Mouse (Mus musculus) embryonic facial prominence, embryonic 15.5 days (tissue): Measurements from ENCODE around the gene Eef1akmt2. TPM values are rescaled to one million over a fixed set of nuclear protein-coding genes. Genes with fewer than 3 reads are reported as not detected.

Experiments
- ATAC-seq: fragments of 200-750 bp; cut with Nextera tagmentation; 2 replicates; pipeline ENCODE4 v1.8.0; 2017; ENCODE audit warnings: low read depth, moderate TSS enrichment; ENCODE audit not compliant: insufficient number of reproducible peaks, low FRiP score, low TSS enrichment
- H3K27ac ChIP-seq: fragments of 300-500 bp; sonication (generic); replicated peaks from 2 replicates; pipeline ENCODE4 v1.5.1; 2015; ENCODE audit warnings: mild to moderate bottlenecking, inconsistent platforms
- H3K27me3 ChIP-seq: fragments of 300-500 bp; sonication (generic); 2 replicates; pipeline ENCODE4 v1.6.1; 2015; ENCODE audit warnings: inconsistent platforms
- H3K36me3 ChIP-seq: fragments of 300-500 bp; sonication (generic); 2 replicates; pipeline ENCODE4 v1.6.1; 2015; ENCODE audit warnings: mild to moderate bottlenecking, inconsistent platforms
- H3K4me1 ChIP-seq: fragments of 300-500 bp; sonication (generic); 2 replicates; pipeline ENCODE4 v1.6.1; 2015; ENCODE audit warnings: inconsistent platforms
- H3K4me2 ChIP-seq: fragments of 300-500 bp; sonication (generic); replicated peaks from 2 replicates; pipeline ENCODE4 v1.6.1; 2015; ENCODE audit warnings: mild to moderate bottlenecking, inconsistent platforms
- H3K4me3 ChIP-seq: fragments of 300-500 bp; sonication (generic); replicated peaks from 2 replicates; pipeline ENCODE4 v1.5.1; 2015; ENCODE audit warnings: mild to moderate bottlenecking, inconsistent platforms
- H3K9ac ChIP-seq: fragments of 300-500 bp; sonication (generic); 2 replicates; pipeline ENCODE4 v1.6.1; 2015; ENCODE audit warnings: inconsistent platforms
- H3K9me3 ChIP-seq: fragments of 300-500 bp; sonication (generic); replicated peaks from 2 replicates; pipeline ENCODE4 v1.6.1; 2016; ENCODE audit warnings: inconsistent platforms
- WGBS: fragments of 180-500 bp; shearing (Covaris S2); methylation state at CpG from one replicate; pipeline ENCODE4 v1.1.7; 2015; 5-methylcytosine and 5-hydroxymethylcytosine counted together
- polyA plus RNA-seq: library from polyadenylated mRNA; unstranded; fragments of >200 nt; fragmentation: Nextera tagmentation; extraction: Ambion mirVana; gene quantifications from 2 replicates; pipeline ENCODE4 v1.2.1, GENCODE M21; 2015

The Eef1akmt2 gene
- polyA plus RNA-seq, 1 experiment from 2014 or later = 66.9 TPM

DNA sequence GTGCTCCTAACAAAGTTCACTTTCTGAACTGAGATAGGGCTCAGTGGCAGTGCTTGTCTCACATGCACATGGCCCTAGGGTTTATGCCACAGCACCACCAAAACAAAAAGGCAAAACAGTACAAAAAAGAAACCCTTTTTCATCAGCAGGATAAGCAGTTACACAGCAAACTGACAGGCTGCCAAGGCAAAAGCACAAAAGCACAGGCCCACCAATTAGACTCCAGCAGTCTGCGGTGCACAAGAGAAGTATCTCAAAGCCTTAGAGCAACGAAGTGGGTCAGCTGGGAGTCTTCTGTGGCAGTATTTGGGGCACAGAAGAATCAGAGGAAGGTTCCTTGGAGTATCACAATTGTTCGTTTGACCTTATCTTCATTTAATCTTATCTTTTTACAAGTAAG lies 31.8 kb downstream of the Eef1akmt2 start:
- 75% methylated on average over 3 of the region's 3 CpGs for WGBS
- Histone ChIP-seq H3K27ac (no peak overlapping the region), H3K4me1 (no peaks in the 10 kb centered on the region), H3K4me2 (no peak overlapping the region), H3K4me3 (no peak overlapping the region), H3K9ac (no peak overlapping the region), H3K36me3 (peaks cover 5% of the 10 kb centered on the region; the same call in 1 of the 2 replicates), H3K27me3 (no peaks in the 10 kb centered on the region), H3K9me3 (no peaks in the 10 kb centered on the region)
- ATAC-seq = no peak

DNA sequence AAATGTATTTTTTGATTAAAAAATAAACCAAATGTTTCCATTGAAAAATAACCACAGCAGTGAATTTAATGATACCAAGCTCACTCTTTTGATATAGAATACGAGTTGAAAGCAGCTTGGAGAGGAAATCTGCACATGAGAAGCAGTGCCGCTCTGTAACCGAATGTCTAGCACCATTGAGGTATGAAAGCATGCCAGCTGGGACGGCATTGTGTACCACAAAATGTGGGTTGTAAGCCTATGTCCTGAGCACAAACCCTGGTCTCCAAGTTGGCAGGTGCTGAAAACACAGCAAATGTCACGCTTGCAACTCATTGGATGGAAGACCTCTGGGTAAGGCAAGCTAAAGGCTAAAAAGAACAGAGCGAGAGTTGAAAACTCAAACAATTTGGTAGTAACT lies 35.4 kb downstream of the Eef1akmt2 start:
- Histone ChIP-seq H3K36me3 (no peaks in the 10 kb centered on the region), H3K4me3 (no peak overlapping the region), H3K27me3 (no peaks in the 10 kb centered on the region), H3K9ac (no peak overlapping the region), H3K4me2 (no peak overlapping the region), H3K4me1 (peaks cover 16% of the 10 kb centered on the region), H3K27ac (no peak overlapping the region), H3K9me3 (no peaks in the 10 kb centered on the region)
- whole genome bisulfite sequencing = 90% methylated on average over 6 of the region's 6 CpGs
- no peak for ATAC-seq

DNA sequence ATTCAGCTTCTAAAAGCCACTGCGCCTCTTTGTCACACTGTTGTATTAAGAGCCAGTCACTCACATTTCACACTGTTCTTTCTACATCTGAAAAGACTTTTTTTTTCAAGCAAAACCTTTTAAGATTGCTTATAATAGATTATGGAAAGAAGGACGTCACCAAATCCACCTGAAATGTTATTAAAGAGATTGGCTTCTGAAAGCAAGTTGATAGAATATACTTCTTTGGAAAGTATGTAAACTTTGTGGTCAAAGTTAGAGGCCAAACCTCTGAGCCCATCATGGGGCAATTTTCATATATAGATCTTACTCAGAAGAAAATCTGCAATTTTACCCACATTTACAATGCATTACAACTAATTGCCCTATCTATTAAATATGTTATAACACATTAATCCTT lies 35.9 kb downstream of the Eef1akmt2 start:
- H3K9ac ChIP-seq = no peak overlapping the region
- H3K27me3 ChIP-seq = no peaks in the 10 kb centered on the region
- ATAC-seq = no peak
- WGBS = 79% methylated on average over 2 of the region's 2 CpGs
- no peak overlapping the region for H3K4me2 ChIP-seq
- H3K27ac ChIP-seq = no peak overlapping the region
- H3K4me1 ChIP-seq = peaks cover 21% of the 10 kb centered on the region
- H3K4me3 ChIP-seq = no peak overlapping the region
- H3K36me3 ChIP-seq = no peaks in the 10 kb centered on the region
- no peaks in the 10 kb centered on the region for H3K9me3 ChIP-seq

DNA sequence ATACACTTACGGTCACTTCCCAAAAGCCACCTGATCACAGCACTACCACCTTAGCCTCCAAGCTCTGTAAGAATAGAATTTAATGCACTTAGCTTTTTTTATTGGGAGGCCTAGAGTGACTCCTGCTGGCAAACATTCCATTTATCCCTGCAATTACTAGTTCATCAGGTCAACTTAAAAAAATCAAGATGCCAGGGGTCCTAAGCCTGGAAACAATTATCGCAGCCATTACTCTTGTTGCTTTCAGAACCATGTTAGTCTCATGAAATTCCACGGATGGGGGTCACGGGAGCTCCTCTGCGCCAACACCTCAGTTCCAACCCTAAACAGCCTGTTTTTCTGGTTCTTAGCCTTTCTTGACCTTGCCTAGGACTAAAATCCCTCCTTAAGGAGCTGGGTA lies 37.4 kb downstream of the Eef1akmt2 start:
- H3K27ac ChIP-seq = no peak overlapping the region
- WGBS = 30% methylated on average over 5 of the region's 5 CpGs
- no peak for ATAC-seq

DNA sequence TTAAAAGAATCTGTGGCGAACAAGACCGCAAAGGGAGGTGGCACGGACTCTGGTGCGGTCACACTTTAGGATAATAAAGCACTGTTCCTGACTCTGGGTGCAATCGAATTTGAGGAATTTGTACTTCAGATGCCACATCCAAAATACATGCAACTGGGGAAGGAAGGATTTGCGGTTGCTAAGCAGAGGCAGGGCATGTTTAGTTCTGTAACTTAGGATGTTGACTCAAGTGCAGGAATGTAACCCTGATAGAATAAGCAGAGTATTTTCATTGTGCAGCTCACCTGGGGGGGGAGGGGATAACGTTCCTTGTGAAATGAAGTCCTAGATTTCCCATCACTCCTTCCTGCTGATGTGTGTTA lies 38.4 kb downstream of the Eef1akmt2 start:
- Histone ChIP-seq H3K4me2 (peak overlapping the region; percentile 67), H3K4me1 (peaks cover 46% of the 10 kb centered on the region), H3K9me3 (no peaks in the 10 kb centered on the region), H3K9ac (peak overlapping the region; percentile 71), H3K36me3 (no peaks in the 10 kb centered on the region), H3K27me3 (no peaks in the 10 kb centered on the region), H3K4me3 (peak overlapping the region; percentile 59), H3K27ac (peak overlapping the region; percentile 93)
- no peak for ATAC-seq
- under 1% methylated on average over 7 of the region's 7 CpGs for WGBS

More for the DNA sequence above, 37.4 kb downstream of the Eef1akmt2 start:
- Histone ChIP-seq H3K36me3 (no peaks in the 10 kb centered on the region), H3K27me3 (no peaks in the 10 kb centered on the region), H3K4me2 (no peak overlapping the region), H3K4me3 (no peak overlapping the region), H3K4me1 (peaks cover 36% of the 10 kb centered on the region), H3K9ac (no peak overlapping the region), H3K9me3 (no peaks in the 10 kb centered on the region)

DNA sequence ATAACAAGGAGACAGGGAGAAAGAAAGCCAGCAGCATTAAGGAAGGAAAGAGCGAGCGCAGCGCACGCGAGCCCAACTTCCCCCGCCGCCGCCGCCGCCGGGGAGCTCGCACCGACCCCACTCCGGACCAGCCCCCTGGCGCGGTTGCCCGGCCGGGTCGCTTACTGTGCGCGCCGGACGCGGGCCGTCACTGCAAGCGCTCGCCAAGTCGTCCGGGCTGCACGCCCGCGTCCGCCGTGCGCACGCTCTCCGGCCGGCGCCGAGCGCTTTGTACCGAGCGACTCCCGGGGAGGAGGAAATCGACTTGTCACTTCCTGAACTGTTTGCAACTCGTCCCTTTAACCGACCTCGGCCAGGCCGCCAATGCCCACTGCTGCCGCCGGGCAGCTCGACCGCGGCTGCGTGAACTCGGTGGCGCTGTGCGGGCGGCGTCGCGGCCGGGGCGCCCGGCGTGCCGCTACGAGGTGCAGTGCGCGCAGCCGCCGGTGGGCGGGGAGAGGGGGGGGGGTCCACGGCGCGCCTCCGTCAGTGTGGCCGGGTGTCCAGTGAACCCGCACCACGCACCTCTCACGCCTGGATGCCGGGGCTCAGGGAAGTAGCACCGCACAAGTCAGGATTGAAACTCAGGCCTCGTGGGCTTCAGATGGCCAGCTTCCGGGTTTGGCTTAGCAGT lies 38.9 kb downstream of the Eef1akmt2 start, which contains the start of gene Fam53b:
Gene Fam53b, minus strand, starts transcription at position 471 of the 673 bp plus-strand sequence.
- Histone ChIP-seq H3K4me2 (peak within 1 kb of the TSS; percentile 67), H3K9me3 (no peaks in the 10 kb centered on the region), H3K4me1 (peaks cover 51% of the 10 kb centered on the region), H3K27me3 (no peaks in the 10 kb centered on the region), H3K27ac (peak within 1 kb of the TSS; percentile 93), H3K9ac (peak within 1 kb of the TSS; percentile 71), H3K4me3 (peak within 1 kb of the TSS; percentile 59), H3K36me3 (no peaks in the 10 kb centered on the region)
- WGBS = under 1% methylated on average over 85 of the region's 85 CpGs
- ATAC-seq = peak; percentile 70

DNA sequence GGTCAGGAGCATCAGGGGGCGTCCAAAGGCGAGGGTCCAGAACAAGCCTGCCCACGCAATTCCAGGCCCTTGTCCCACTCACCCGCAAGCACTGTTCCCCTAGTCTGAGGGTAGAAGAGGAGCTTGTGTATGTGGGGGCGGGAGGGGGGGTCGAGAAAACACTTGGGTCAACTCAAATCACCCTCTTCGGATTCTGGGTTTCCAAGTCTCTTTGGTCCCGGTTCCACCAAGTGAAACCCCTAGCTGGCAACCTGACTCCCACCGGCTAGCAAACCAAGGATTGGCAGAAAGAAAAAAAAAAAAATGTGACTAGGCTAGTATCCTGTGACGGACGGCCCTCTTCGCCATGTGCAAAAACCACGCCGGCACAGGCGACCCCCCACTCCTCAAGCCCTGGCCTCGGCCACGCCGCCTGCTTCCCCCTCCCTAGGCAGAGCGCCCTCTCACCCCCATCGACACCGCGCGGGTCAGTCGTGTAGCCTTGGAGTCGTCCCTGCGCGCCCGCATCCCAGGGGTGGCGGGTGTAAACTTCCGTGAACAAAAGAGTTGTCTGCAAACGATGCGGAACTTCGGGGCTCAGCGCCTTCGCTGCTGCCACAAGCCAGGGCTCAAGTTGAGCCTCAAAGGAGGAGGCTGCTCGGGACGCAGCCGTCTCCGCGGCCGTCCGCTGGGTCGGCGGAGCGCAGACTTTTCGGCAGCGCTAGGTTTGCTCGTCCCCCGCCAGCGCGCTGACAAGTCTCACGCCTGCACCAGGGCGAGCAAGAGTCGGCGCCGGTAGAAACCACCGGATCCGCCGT lies 39.7 kb downstream of the Eef1akmt2 start:
- H3K4me3 ChIP-seq = peak overlapping the region; percentile 59
- H3K9ac ChIP-seq = peak overlapping the region; percentile 71
- no peaks in the 10 kb centered on the region for H3K27me3 ChIP-seq
- H3K4me1 ChIP-seq = peaks cover 58% of the 10 kb centered on the region
- H3K4me2 ChIP-seq = peak overlapping the region; percentile 67
- H3K9me3 ChIP-seq = no peaks in the 10 kb centered on the region
- H3K27ac ChIP-seq = peak overlapping the region; percentile 93
- WGBS = under 1% methylated on average over 59 of the region's 59 CpGs
- H3K36me3 ChIP-seq = no peaks in the 10 kb centered on the region
- peak; percentile 35 for ATAC-seq

DNA sequence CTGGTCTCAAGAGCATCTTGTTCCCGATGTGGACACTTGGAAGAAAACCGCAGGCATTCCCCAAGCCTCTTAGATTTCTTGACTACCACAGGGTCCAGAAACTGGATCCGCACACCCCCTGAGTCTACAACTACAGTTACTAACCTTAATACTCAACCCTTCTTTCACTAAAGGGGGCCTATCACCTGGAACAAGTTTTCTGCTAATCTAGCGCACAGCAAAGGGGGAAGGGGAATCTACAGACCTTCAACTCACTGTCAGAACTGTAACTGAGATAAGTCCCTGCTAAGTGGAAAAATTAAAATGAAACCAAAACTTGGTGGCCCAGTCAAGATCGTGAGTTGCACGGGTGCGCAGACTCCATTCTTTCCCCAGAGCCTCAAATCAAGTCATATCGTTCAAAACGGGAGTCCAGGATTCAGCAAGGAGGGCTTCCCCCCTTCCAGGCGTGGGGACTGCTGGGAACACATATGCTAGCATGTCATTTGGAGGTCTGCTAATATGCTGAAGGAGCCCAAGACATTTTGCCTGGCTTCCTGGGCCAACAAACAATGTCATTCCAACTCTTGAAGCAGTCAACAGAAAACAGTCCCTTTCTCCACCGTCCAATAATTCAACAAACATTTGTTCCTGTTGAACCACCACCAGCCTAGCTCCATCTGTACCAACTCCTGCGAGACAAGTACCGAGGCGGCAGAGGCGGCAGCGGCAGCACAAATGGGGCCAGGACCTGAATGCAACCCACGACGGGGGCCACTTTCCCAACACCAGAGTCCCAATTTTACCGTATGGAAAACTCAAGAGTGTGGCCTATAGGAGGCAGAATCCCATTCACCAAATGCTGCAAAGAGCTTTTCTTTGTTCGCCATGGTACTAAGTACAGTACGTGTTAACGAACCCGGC lies 40.5 kb downstream of the Eef1akmt2 start:
- no peak for ATAC-seq
- Histone ChIP-seq H3K4me2 (peak overlapping the region; percentile 67), H3K9me3 (no peaks in the 10 kb centered on the region), H3K27me3 (no peaks in the 10 kb centered on the region), H3K27ac (peak overlapping the region; percentile 93), H3K36me3 (no peaks in the 10 kb centered on the region), H3K4me3 (peak overlapping the region; percentile 59), H3K4me1 (peaks cover 67% of the 10 kb centered on the region), H3K9ac (peak overlapping the region; percentile 26; the same call in 1 of the 2 replicates)
- 13% methylated on average over 23 of the region's 23 CpGs for WGBS

DNA sequence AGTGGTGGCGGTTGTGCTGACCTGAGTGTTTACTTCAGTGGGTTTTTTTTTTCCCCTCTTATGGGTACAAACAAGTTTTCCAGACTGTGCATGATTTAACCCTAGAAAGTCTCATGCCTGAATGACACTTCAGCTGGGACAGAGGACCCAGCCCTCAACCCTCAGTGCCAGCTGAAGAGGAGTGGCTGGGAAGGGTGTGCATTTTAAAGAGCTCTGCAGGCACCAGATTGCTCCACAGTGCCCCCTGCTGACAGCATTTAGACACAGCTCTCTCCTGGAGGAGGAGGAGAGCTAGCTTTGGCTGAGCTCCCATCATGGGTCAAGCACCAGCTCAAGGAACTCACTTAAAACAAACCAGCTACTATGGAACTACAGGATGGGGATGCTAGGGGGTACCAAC lies 41.6 kb downstream of the Eef1akmt2 start:
- 0 out of 2 replicates have a peak, but pooled peaks have one; percentile 18 for ATAC-seq
- Histone ChIP-seq H3K9ac (no peak overlapping the region), H3K4me1 (peaks cover 78% of the 10 kb centered on the region), H3K4me2 (peak overlapping the region; percentile 67), H3K27me3 (no peaks in the 10 kb centered on the region), H3K27ac (peak overlapping the region; percentile 63), H3K36me3 (no peaks in the 10 kb centered on the region), H3K9me3 (no peaks in the 10 kb centered on the region), H3K4me3 (no peak overlapping the region)
- 53% methylated on average over 1 of the region's 1 CpGs for WGBS

DNA sequence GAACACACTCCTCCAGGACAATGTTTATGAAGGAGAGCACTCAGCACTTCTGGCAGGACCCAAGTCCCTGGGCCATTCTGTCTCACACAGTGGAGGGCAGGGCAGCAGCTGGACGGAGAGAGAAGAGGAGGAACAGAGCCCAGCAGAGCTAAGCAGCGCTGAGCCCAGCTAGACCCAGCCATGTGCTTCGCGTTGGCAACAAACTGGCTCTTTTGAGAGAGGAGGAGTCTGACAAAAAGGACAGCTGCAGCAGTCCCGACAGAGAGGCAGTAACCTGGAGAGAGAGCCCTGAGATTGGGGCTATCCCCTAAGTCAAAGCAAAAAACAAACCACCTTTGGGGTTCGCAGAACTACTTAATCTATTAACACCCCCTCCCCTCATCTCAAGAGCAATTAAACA lies 42.1 kb downstream of the Eef1akmt2 start:
- Histone ChIP-seq H3K4me1 (peaks cover 83% of the 10 kb centered on the region), H3K27ac (peak overlapping the region; percentile 63), H3K4me2 (peak overlapping the region; percentile 67), H3K36me3 (no peaks in the 10 kb centered on the region), H3K9me3 (no peaks in the 10 kb centered on the region), H3K4me3 (0 out of 2 replicates have a peak overlapping the region, but pooled peaks have one; percentile 7), H3K9ac (no peak overlapping the region), H3K27me3 (no peaks in the 10 kb centered on the region)
- ATAC-seq = no peak
- WGBS = 20% methylated on average over 6 of the region's 6 CpGs

DNA sequence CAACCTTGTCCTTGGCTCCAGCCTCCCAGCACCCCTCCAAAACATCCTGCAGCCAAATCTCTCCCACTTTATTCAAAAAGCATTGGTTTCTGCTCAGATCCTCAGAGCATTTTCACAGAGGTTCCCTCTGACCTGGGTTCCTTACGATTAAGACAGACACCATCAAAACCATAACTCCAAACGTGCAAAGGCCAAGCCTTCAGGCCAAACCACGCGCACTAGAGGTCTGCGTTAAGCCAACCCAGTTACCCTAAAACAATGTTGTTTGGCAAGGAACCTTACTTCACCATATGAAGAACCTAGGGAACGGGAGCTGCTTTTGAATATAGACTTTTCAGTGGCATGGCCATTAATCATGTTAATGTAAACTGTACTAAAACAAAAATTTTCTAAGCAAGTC lies 42.8 kb downstream of the Eef1akmt2 start:
- Histone ChIP-seq H3K36me3 (no peaks in the 10 kb centered on the region), H3K27me3 (no peaks in the 10 kb centered on the region), H3K9ac (0 out of 2 replicates have a peak overlapping the region, but pooled peaks have one; percentile 10), H3K27ac (peak overlapping the region; percentile 90), H3K9me3 (no peaks in the 10 kb centered on the region), H3K4me1 (peaks cover 80% of the 10 kb centered on the region), H3K4me3 (no peak overlapping the region), H3K4me2 (peak overlapping the region; percentile 30; the same call in 1 of the 2 replicates)
- ATAC-seq = no peak
- WGBS = 41% methylated on average over 6 of the region's 6 CpGs
